Mouse (Mus musculus) induced T-regulatory cell, adult 2 months (primary cell): ENCODE measurements around the gene Olfr596.
"Not testable (repeated sequence)": the region's sequence is repeated elsewhere in the genome, so short reads cannot be mapped to it uniquely, and the experiment has no call there.

Experiments used
- DNase-seq: peaks from one replicate; pipeline ENCODE4 v3.0.0-alpha.2; 2012; ENCODE audit warnings: low read depth

Olfr596 gene

GRCm38 (mm10) chr7:103305348-103305747, at the start of gene Olfr596:
TSS of gene Olfr596 (plus strand) at chr7:103305648.
- not testable (repeated sequence) for DNase-seq

GRCm38 (mm10) chr7:103316015-103316414, 10.6 kb downstream of the Olfr596 start, which contains the start of gene Olfr597:
TSS of gene Olfr597 (plus strand) at chr7:103316315.
- DNase-seq, result not testable (repeated sequence)

- no peak for DNase-seq
Measured at GRCm38 (mm10) chr7:103323268-103323667, 17.8 kb downstream of the Olfr596 start, which contains the start of gene Olfr598. TSS of gene Olfr598 (plus strand) at chr7:103323568.

- no peak for DNase-seq
Measured at GRCm38 (mm10) chr7:103335617-103336016, 30.2 kb downstream of the Olfr596 start, which contains the start of gene Olfr599. TSS of gene Olfr599 (plus strand) at chr7:103335917.

GRCm38 (mm10) chr7:103349569-103349968, 44.1 kb downstream of the Olfr596 start, which contains the start of gene Olfr600:
TSS of gene Olfr600 (minus strand) at chr7:103349669.
- no peak for DNase-seq
